Mouse (Mus musculus) megakaryocyte, embryonic 14.5 days (primary cell): ENCODE measurements around the gene Arhgap5.

Experiments used
- FLI1 ChIP-seq: IDR thresholded peaks from 2 replicates; pipeline ENCODE4 v1.6.1; 2012; ENCODE audit warnings: low read length, inconsistent platforms, mixed read lengths
- GATA1 ChIP-seq: IDR thresholded peaks from 3 replicates; pipeline ENCODE4 v1.6.1; 2012; ENCODE audit warnings: mixed read lengths, low read length, inconsistent platforms, borderline replicate concordance

DNA sequence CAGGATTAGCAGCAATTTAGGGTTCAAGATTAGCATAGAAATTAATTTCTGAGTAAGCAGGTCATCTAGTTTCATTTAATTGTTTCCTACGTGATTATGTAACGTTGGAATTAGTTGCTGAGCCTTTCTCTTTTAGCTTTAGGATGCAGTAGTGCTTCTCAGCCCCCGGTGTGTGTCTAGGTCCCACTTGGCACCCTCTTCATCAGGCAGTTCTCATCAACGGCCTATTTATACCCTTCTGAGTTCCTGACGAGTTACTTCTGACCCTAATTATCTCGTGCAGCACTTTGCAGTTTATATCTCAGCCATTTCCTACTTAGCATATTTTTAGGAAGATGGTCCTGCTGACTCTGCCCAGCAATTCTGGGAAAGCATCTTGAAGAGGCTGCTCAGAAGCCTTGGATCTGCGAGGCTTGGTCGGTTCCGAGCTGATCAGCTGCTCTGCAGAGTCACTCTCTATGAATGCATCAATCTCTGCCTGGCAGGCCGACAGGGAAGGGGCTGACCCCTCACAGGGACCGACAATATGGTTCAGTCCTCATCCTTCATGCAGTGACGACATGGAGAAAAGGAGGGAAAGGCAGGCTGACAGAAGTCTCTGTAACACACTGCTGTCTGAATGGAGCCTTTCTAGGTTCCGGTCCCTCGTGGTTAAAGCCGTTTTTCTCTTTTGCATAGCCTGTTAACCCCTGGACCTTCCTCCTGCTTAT, 15.4 kb upstream of the Arhgap5 start:
- TF ChIP-seq GATA1 (no peak), FLI1 (no peak)
